Mouse (Mus musculus) limb, embryonic 15.5 days (tissue): ENCODE results near the gene Anapc1. TPM values are rescaled to one million over a fixed set of nuclear protein-coding genes. Genes with fewer than 3 reads are reported as not detected.
A peak's percentile ranks its signal among the peaks of the same experiment; 100 is the strongest.
"Not testable (repeated sequence)": the region's sequence is repeated elsewhere in the genome, so short reads cannot be mapped to it uniquely, and the experiment has no call there.

Experiments used
- ATAC-seq: fragments of 200-750 bp; cut with Nextera tagmentation; 2 replicates; pipeline ENCODE4 v1.8.0; 2017; ENCODE audit warnings: low read depth, moderate TSS enrichment; ENCODE audit not compliant: insufficient number of reproducible peaks, low FRiP score, low TSS enrichment
- H3K27ac ChIP-seq: fragments of 300-500 bp; sonication (generic); 2 replicates; pipeline ENCODE4 v1.5.1; 2015; ENCODE audit warnings: moderate library complexity, mild to moderate bottlenecking, inconsistent platforms
- H3K27me3 ChIP-seq: fragments of 300-500 bp; sonication (generic); 2 replicates; pipeline ENCODE4 v1.6.1; 2015; ENCODE audit warnings: inconsistent platforms
- H3K36me3 ChIP-seq: fragments of 300-500 bp; sonication (generic); 2 replicates; pipeline ENCODE4 v1.6.1; 2015; ENCODE audit warnings: inconsistent platforms
- H3K4me1 ChIP-seq: fragments of 300-500 bp; sonication (generic); 2 replicates; pipeline ENCODE4 v1.6.1; 2015; ENCODE audit warnings: inconsistent platforms
- H3K4me2 ChIP-seq: fragments of 300-500 bp; sonication (generic); 2 replicates; pipeline ENCODE4 v1.6.1; 2015; ENCODE audit warnings: mild to moderate bottlenecking, inconsistent platforms
- H3K4me3 ChIP-seq: fragments of 300-500 bp; sonication (generic); 2 replicates; pipeline ENCODE4 v1.5.1; 2015; ENCODE audit warnings: mild to moderate bottlenecking, inconsistent platforms
- H3K9ac ChIP-seq: fragments of 300-500 bp; sonication (generic); 2 replicates; pipeline ENCODE4 v1.6.1; 2015; ENCODE audit warnings: inconsistent platforms
- H3K9me3 ChIP-seq: fragments of 300-500 bp; sonication (generic); 2 replicates; pipeline ENCODE4 v1.6.1; 2016; ENCODE audit warnings: inconsistent platforms
- WGBS: fragments of 180-500 bp; shearing (Covaris S2); methylation state at CpG from one replicate; pipeline ENCODE4 v1.1.7; 2015; 5-methylcytosine and 5-hydroxymethylcytosine counted together
- polyA plus RNA-seq: library from polyadenylated mRNA; unstranded; fragments of >200 nt; fragmentation: Nextera tagmentation; extraction: Ambion mirVana; gene quantifications from 2 replicates; pipeline ENCODE4 v1.2.1, GENCODE M21; 2015

Gene Anapc1
- polyA plus RNA-seq, 1 experiment from 2014 or later = 57.0 TPM

GRCm38 (mm10) chr2:128696426-128696825 is 9.2 kb upstream of the Anapc1 start:
- H3K9ac ChIP-seq = no peak overlapping the region
- H3K4me3 ChIP-seq = no peak overlapping the region
- H3K27me3 ChIP-seq = no peaks in the 10 kb centered on the region
- no peak overlapping the region for H3K4me2 ChIP-seq
- no peaks in the 10 kb centered on the region for H3K9me3 ChIP-seq
- H3K36me3 ChIP-seq = no peaks in the 10 kb centered on the region
- peaks cover 9% of the 10 kb centered on the region for H3K4me1 ChIP-seq
- H3K27ac ChIP-seq = no peak overlapping the region
- ATAC-seq = no peak
- 75% methylated on average over 3 of the region's 3 CpGs for WGBS

GRCm38 (mm10) chr2:128694548-128694947 is 7.4 kb upstream of the Anapc1 start:
- Histone ChIP-seq H3K4me3 (no peak overlapping the region), H3K9ac (no peak overlapping the region), H3K36me3 (no peaks in the 10 kb centered on the region), H3K4me2 (no peak overlapping the region), H3K4me1 (no peaks in the 10 kb centered on the region; the same call in 1 of the 2 replicates), H3K9me3 (no peaks in the 10 kb centered on the region), H3K27me3 (no peaks in the 10 kb centered on the region), H3K27ac (no peak overlapping the region)
- no peak for ATAC-seq

- H3K4me2 ChIP-seq, ATAC-seq, H3K27ac ChIP-seq, H3K9me3 ChIP-seq, H3K4me1 ChIP-seq, H3K4me3 ChIP-seq, H3K27me3 ChIP-seq, H3K9ac ChIP-seq, H3K36me3 ChIP-seq: not testable (repeated sequence)
- 97% methylated on average over 2 of the region's 3 CpGs for WGBS
These were observed 6.6 kb upstream of the Anapc1 start for GRCm38 (mm10) chr2:128693828-128694227.

GRCm38 (mm10) chr2:128693236-128693635 is 6.0 kb upstream of the Anapc1 start:
- ATAC-seq = no peak
- H3K4me2 ChIP-seq = no peak overlapping the region
- no peaks in the 10 kb centered on the region for H3K36me3 ChIP-seq
- H3K27ac ChIP-seq = no peak overlapping the region
- WGBS = 65% methylated on average over 4 of the region's 4 CpGs
- H3K4me1 ChIP-seq = no peaks in the 10 kb centered on the region; the same call in 1 of the 2 replicates
- H3K9me3 ChIP-seq = no peaks in the 10 kb centered on the region
- no peak overlapping the region for H3K4me3 ChIP-seq
- no peaks in the 10 kb centered on the region for H3K27me3 ChIP-seq
- no peak overlapping the region for H3K9ac ChIP-seq

GRCm38 (mm10) chr2:128692771-128693170 is 5.6 kb upstream of the Anapc1 start:
- no peaks in the 10 kb centered on the region for H3K27me3 ChIP-seq
- H3K4me1 ChIP-seq = peaks cover 4% of the 10 kb centered on the region; the same call in 1 of the 2 replicates
- WGBS = 76% methylated on average over 10 of the region's 10 CpGs
- no peak for ATAC-seq
- H3K27ac ChIP-seq = no peak overlapping the region
- no peak overlapping the region for H3K4me2 ChIP-seq
- no peak overlapping the region for H3K9ac ChIP-seq
- no peak overlapping the region for H3K4me3 ChIP-seq
- no peaks in the 10 kb centered on the region for H3K36me3 ChIP-seq
- H3K9me3 ChIP-seq = no peaks in the 10 kb centered on the region

GRCm38 (mm10) chr2:128692336-128692735 is 5.1 kb upstream of the Anapc1 start:
- Histone ChIP-seq H3K4me3 (no peak overlapping the region), H3K9me3 (no peaks in the 10 kb centered on the region), H3K27ac (no peak overlapping the region), H3K4me1 (peaks cover 5% of the 10 kb centered on the region; the same call in 1 of the 2 replicates), H3K27me3 (no peaks in the 10 kb centered on the region), H3K4me2 (no peak overlapping the region), H3K9ac (no peak overlapping the region), H3K36me3 (no peaks in the 10 kb centered on the region)
- 40% methylated on average over 14 of the region's 14 CpGs for WGBS
- ATAC-seq = no peak

- H3K4me2 ChIP-seq = peak overlapping the region; percentile 49
- 37% methylated on average over 10 of the region's 10 CpGs for WGBS
- H3K36me3 ChIP-seq = peaks cover 16% of the 10 kb centered on the region
- H3K9me3 ChIP-seq = no peaks in the 10 kb centered on the region
- peak overlapping the region; percentile 95 for H3K27ac ChIP-seq
- H3K9ac ChIP-seq = peak overlapping the region; percentile 98; the same call in 1 of the 2 replicates
- no peaks in the 10 kb centered on the region for H3K27me3 ChIP-seq
- peaks cover 14% of the 10 kb centered on the region for H3K4me1 ChIP-seq
- H3K4me3 ChIP-seq = peak overlapping the region; percentile 95
- peak; percentile 87 for ATAC-seq
These were observed 448 bp upstream of the Anapc1 start for GRCm38 (mm10) chr2:128687558-128688120.

GRCm38 (mm10) chr2:128680661-128681060 is 6.5 kb downstream of the Anapc1 start:
- no peak overlapping the region for H3K9ac ChIP-seq
- H3K36me3 ChIP-seq = peaks cover 57% of the 10 kb centered on the region
- H3K4me2 ChIP-seq = no peak overlapping the region
- WGBS = 66% methylated on average over 4 of the region's 4 CpGs
- no peak overlapping the region for H3K4me3 ChIP-seq
- no peak for ATAC-seq
- no peak overlapping the region for H3K27ac ChIP-seq
- H3K4me1 ChIP-seq = 0 out of 2 replicates have a peak, but pooled peaks cover under 1% of the 10 kb centered on the region
- no peaks in the 10 kb centered on the region for H3K27me3 ChIP-seq
- no peaks in the 10 kb centered on the region for H3K9me3 ChIP-seq

- no peaks in the 10 kb centered on the region for H3K27me3 ChIP-seq
- H3K4me1 ChIP-seq = no peaks in the 10 kb centered on the region
- no peak overlapping the region for H3K27ac ChIP-seq
- H3K9ac ChIP-seq = no peak overlapping the region
- 96% methylated on average over 1 of the region's 1 CpGs for WGBS
- no peak overlapping the region for H3K4me2 ChIP-seq
- ATAC-seq = no peak
- H3K36me3 ChIP-seq = peaks cover 88% of the 10 kb centered on the region
- H3K4me3 ChIP-seq = no peak overlapping the region
- no peaks in the 10 kb centered on the region for H3K9me3 ChIP-seq
These were observed 66.6 kb downstream of the Anapc1 start for GRCm38 (mm10) chr2:128620578-128620977.

GRCm38 (mm10) chr2:128615366-128615765 is 71.8 kb downstream of the Anapc1 start:
- H3K27ac ChIP-seq = no peak overlapping the region
- no peaks in the 10 kb centered on the region for H3K4me1 ChIP-seq
- H3K36me3 ChIP-seq = peaks cover 86% of the 10 kb centered on the region
- H3K9ac ChIP-seq = no peak overlapping the region
- ATAC-seq = no peak
- no peaks in the 10 kb centered on the region for H3K27me3 ChIP-seq
- no peak overlapping the region for H3K4me2 ChIP-seq
- no peaks in the 10 kb centered on the region for H3K9me3 ChIP-seq
- no peak overlapping the region for H3K4me3 ChIP-seq
- WGBS = 95% methylated on average over 4 of the region's 4 CpGs

GRCm38 (mm10) chr2:128613365-128613764 is 73.8 kb downstream of the Anapc1 start:
- Histone ChIP-seq H3K4me2 (no peak overlapping the region), H3K36me3 (peaks cover 79% of the 10 kb centered on the region), H3K27ac (no peak overlapping the region), H3K4me1 (no peaks in the 10 kb centered on the region), H3K9me3 (no peaks in the 10 kb centered on the region), H3K4me3 (no peak overlapping the region), H3K27me3 (no peaks in the 10 kb centered on the region), H3K9ac (no peak overlapping the region)
- ATAC-seq = no peak
- WGBS = 88% methylated on average over 5 of the region's 5 CpGs

- Histone ChIP-seq H3K4me2 (no peak overlapping the region), H3K27me3 (no peaks in the 10 kb centered on the region), H3K36me3 (peaks cover 68% of the 10 kb centered on the region), H3K9ac (no peak overlapping the region), H3K4me1 (no peaks in the 10 kb centered on the region), H3K27ac (no peak overlapping the region), H3K4me3 (no peak overlapping the region), H3K9me3 (no peaks in the 10 kb centered on the region)
- 92% methylated on average over 7 of the region's 7 CpGs for WGBS
- no peak for ATAC-seq
These were observed 74.9 kb downstream of the Anapc1 start for GRCm38 (mm10) chr2:128612275-128612674.

GRCm38 (mm10) chr2:128611178-128611577 is 76.0 kb downstream of the Anapc1 start:
- ATAC-seq = no peak
- Histone ChIP-seq H3K9me3 (no peaks in the 10 kb centered on the region; the same call in 1 of the 2 replicates), H3K36me3 (peaks cover 59% of the 10 kb centered on the region), H3K9ac (no peak overlapping the region), H3K4me3 (no peak overlapping the region), H3K4me1 (no peaks in the 10 kb centered on the region), H3K4me2 (no peak overlapping the region), H3K27ac (no peak overlapping the region), H3K27me3 (no peaks in the 10 kb centered on the region)
- 93% methylated on average over 8 of the region's 8 CpGs for WGBS
